Mouse (Mus musculus): ENCODE data around the gene Kif23. TPM values are rescaled to one million over a fixed set of nuclear protein-coding genes. Genes with fewer than 3 reads are reported as not detected.

Gene Kif23
- polyA plus RNA-seq, 1 experiment from 2014 or later = 131 TPM

DNA sequence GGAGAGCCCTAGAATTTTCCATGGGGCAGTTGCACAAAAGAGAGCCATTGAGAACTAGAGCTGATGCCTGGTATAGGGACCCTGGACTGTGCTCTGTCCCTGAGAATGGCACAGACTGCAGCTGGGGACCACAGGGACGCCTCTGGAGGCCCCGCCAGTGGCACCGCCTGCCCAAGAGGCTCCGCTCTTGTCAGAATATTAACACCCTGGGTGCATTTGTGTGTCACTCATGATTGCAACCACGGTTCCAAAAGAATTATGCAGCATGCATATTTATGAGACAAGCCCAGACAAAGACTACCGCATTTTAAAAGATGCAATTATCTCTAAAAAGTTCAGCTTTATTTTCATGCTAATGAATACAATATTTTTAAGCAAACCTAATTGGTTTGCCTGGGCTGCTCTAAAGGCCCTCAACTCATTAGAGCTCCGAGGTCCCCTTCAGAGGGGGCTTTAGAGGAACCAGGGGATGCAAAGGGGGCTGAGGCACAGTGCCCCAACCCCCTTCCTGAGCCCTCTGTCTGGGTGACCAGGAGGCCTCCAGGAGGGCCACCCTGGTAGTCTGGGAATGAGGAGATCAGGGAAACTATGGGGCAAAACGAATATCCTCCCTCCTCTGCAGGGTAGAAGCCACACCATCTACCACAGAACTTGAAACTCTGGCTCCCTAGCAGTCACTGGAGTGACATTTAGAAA, 74.2 kb downstream of the Kif23 start:
- 43% methylated on average over 8 of the region's 8 CpGs for WGBS
- peaks cover 28% of the 10 kb centered on the region for H3K4me1 ChIP-seq (ENCODE audit: control insufficient read depth, insufficient read depth, low read length)
- H3K4me3 ChIP-seq (ENCODE audit: low read depth, low read length) = no peak overlapping the region
- no peak overlapping the region for H3K9ac ChIP-seq (ENCODE audit: low read length)
- no peaks in the 10 kb centered on the region for H3K9me3 ChIP-seq (ENCODE audit: control insufficient read depth, low read length)
- H3K36me3 ChIP-seq (ENCODE audit: control insufficient read depth, insufficient read depth, low read length) = no peaks in the 10 kb centered on the region
- no peak overlapping the region for H3K4me2 ChIP-seq (ENCODE audit: low read depth, severe bottlenecking)
- ATAC-seq (ENCODE audit: insufficient number of reproducible peaks, low FRiP score, low TSS enrichment, low read depth) (no peak), DNase-seq (ENCODE audit: low spot score) (no peak)
- H3K27ac ChIP-seq (replicated peaks; ENCODE audit: low read depth, low read length) = no peak overlapping the region
- H3K27me3 ChIP-seq (ENCODE audit: control insufficient read depth, insufficient read depth, low read length) = no peaks in the 10 kb centered on the region

DNA sequence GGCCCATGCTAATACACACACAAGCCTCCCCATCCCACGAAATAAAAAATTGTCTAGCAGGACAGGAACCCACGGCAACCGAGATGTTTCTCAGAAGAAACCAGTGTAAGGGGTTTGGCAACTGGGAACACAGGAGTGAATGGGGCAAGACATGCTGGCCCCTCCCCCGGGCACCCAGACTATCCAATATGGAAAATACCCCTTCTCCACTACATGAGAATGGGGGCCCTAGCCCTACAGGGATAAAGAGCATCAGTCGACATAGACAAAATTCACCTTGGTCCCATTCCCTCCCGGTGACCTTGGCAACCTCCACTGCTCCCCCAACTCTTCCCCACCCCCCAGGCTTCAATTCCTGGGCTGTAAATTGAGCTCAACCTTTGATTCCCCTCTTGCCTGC, 74.7 kb downstream of the Kif23 start:
- Histone ChIP-seq H3K36me3 (ENCODE audit: control insufficient read depth, insufficient read depth, low read length) (no peaks in the 10 kb centered on the region), H3K9ac (ENCODE audit: low read length) (no peak overlapping the region), H3K4me1 (ENCODE audit: control insufficient read depth, insufficient read depth, low read length) (peaks cover 23% of the 10 kb centered on the region), H3K4me3 (ENCODE audit: low read depth, low read length) (no peak overlapping the region), H3K9me3 (ENCODE audit: control insufficient read depth, low read length) (no peaks in the 10 kb centered on the region), H3K27me3 (ENCODE audit: control insufficient read depth, insufficient read depth, low read length) (no peaks in the 10 kb centered on the region), H3K27ac (replicated peaks; ENCODE audit: low read depth, low read length) (no peak overlapping the region), H3K4me2 (ENCODE audit: low read depth, severe bottlenecking) (no peak overlapping the region)
- no peak for ATAC-seq (ENCODE audit: insufficient number of reproducible peaks, low FRiP score, low TSS enrichment, low read depth)
- no peak for DNase-seq (ENCODE audit: low spot score)
- WGBS = 75% methylated on average over 6 of the region's 6 CpGs

DNA sequence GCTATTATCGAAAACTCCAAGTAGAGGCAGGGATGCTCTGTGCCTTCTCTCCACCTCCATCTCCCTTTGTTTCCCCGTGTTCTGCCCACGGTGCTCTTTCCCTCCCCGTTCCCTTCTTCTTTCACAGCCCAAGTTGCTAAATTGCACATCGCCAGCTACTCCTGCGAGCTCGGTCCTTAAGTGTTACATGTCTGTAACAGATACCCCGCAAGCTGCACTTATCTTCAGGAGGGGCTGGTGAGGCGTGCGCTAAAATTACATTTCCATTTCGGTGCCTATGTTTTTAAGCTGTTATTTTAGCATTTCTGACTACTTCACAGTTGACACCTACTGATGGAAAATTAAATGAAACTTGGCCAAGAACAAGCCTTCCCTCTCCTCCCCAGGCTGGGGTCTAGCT, 78.9 kb downstream of the Kif23 start:
- 82% methylated on average over 11 of the region's 11 CpGs for WGBS
- Histone ChIP-seq H3K27me3 (ENCODE audit: control insufficient read depth, insufficient read depth, low read length) (no peaks in the 10 kb centered on the region), H3K9me3 (ENCODE audit: control insufficient read depth, low read length) (no peaks in the 10 kb centered on the region), H3K36me3 (ENCODE audit: control insufficient read depth, insufficient read depth, low read length) (no peaks in the 10 kb centered on the region), H3K4me1 (ENCODE audit: control insufficient read depth, insufficient read depth, low read length) (peaks cover 8% of the 10 kb centered on the region), H3K4me3 (ENCODE audit: low read depth, low read length) (no peak overlapping the region), H3K4me2 (ENCODE audit: low read depth, severe bottlenecking) (no peak overlapping the region), H3K27ac (replicated peaks; ENCODE audit: low read depth, low read length) (no peak overlapping the region), H3K9ac (ENCODE audit: low read length) (no peak overlapping the region)
- DNase-seq (ENCODE audit: low spot score) (no peak), ATAC-seq (ENCODE audit: insufficient number of reproducible peaks, low FRiP score, low TSS enrichment, low read depth) (no peak)

Other genes starting within 250 kb of the Kif23 start
- 1,214 and 1,288 TPM in 2 replicates for gene Rplp1, start 32.2 kb downstream of the Kif23 start, polyA plus RNA-seq (2014; fragmentation: Nextera tagmentation; extraction: Ambion mirVana)
- 0.85 and 1.0 TPM in 2 replicates for gene Paqr5, start 80.1 kb upstream of the Kif23 start, polyA plus RNA-seq (2014; fragmentation: Nextera tagmentation; extraction: Ambion mirVana)
- gene Glce, start 175.9 kb upstream of the Kif23 start, polyA plus RNA-seq (2014; fragmentation: Nextera tagmentation; extraction: Ambion mirVana) = 24.1 and 25.0 TPM in 2 replicates

Measured in limb, embryonic 11.5 days (tissue).